Mouse (Mus musculus) right cerebral cortex, postnatal 36 days (tissue): ENCODE measurements around the gene Patj.

ENCODE experiments used
- DNase-seq, 2 experiments: peaks; one replicate each; pipeline ENCODE4 v3.0.0; 2022; ENCODE audit warnings: low spot score in 2 of 2, mixed read lengths in 1 of 2

Patj gene

DNA sequence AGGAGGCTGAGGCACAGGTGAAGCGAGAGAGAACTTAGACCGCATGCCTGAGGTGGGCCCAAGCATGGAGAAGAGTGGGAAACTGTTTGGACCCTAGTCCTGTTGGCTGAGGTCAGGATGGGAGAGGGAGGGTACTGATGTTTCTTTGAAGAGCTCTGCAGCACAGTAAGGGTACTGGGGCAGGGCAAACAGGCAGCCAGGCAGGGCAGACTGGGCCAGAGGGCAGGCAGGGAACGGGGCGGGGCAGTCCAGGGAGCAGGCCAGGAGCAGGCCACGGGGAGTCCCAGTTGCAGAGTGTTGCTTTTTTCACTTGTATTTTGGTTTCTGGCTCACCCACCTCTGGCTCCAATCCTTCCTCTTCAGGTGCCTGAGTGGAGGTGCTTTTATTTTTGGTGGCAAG lies 114.4 kb downstream of the Patj start:
- no peak for DNase-seq

DNA sequence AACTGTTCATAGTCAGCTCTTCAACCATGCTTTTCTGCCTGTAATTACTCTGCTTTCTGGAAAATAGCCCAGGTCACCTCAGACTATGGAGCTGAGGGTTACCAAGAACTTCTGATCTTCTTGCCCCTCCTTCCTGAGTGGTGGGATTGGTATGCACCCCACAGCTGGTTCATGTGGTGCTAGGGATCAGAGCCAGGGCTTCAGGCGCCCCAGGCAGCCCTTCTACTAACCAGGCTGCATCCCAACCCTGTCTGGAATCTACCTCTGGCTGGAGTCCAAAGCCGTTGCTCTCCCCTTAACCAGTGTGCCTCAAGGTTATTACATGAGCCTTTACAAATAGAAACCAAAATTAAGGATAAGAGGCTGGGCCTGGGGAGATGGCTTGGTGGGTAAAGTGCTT lies 115.7 kb downstream of the Patj start:
- no peak for DNase-seq

DNA sequence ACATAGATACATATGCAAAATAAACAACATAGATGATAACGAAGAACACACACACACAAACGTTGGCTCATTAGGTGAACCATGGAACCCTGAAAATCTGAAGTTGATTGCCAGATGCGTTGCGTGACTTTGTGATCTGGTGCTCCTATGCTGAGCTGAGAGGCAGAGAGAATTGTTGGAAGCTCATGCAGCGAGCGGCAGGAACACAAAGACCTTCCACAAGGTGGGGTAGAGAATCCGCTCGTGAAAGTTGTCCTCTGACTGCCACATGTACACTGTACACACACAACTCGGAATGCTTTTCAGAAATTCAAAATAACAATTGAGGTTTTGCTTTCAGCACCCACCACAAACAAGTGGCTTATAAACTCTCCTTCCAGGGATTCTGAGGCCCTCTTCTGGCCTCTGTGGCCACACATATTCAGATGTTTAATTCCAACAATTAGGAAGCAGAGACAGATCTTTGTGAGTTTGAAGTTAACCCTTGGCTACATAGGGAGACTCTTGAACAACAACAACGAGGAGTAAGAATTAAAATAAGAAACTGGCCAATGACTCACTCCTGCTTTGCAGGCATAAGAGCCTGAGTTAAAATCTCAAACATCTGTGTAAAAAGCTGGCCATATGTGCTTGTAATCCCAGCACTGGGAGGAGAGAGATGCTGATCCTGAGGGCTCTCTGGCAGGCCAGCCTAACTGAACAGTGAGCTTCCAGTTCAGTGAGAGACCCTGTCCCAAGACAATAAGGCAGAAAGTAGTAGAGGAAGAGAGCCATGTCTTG lies 116.6 kb downstream of the Patj start:
- no peak for DNase-seq

DNA sequence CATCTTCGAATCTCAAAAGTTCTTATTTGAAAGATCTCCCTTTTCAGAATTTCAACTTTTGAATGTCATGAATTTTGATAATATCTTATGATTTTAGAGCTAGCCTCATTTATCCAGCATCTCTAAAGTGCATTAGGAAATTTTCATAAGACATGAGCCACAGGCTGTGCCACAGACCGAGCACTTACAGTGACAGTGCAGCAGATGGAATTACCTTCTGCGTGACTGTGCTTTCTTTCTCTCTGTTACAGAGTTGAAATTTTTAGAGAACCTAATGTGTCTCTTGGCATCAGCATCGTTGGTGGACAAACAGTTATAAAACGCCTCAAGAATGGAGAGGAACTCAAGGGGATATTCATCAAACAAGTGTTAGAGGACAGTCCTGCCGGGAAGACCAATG lies 124.9 kb downstream of the Patj start:
- DNase-seq, result no peak

DNA sequence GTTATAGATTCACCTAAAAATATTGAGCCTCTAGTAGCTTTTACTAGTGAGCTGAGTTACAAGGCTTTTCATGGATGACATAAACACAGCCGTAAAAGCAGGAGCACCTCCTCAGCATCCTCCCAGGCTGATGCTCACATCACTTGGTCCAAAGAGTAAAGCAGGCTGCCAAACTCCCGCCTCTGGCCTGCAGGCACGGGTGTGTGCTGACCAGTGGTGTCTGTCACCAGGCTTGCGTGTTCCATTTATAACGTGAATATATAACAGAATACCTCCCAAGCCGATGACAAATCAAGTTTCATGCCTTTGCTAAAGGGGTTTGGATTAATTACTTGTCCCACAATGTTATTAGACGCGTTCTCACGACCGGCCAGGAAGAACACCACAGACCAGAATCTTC lies 128.9 kb downstream of the Patj start:
- DNase-seq, result no peak

DNA sequence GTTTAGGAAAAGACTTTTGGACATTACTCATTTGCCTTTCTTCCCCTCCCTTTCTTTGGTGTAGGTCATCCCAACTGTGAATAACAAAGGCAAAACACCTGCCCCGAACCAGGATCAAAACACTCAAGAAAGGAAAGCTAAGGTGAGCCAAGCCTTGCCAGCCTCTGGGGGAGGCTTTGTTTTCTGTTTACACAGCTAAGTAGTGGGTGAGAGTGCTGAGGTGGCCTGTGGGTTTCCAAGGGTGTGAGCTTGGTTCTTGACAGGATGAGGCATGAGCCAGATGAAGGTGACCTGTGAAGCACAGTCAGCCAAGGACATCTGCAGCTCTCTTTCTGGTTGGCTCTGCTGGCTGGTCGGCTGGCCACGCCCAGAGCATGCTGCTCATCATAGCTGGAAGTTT lies 139.9 kb downstream of the Patj start:
- DNase-seq, result no peak

DNA sequence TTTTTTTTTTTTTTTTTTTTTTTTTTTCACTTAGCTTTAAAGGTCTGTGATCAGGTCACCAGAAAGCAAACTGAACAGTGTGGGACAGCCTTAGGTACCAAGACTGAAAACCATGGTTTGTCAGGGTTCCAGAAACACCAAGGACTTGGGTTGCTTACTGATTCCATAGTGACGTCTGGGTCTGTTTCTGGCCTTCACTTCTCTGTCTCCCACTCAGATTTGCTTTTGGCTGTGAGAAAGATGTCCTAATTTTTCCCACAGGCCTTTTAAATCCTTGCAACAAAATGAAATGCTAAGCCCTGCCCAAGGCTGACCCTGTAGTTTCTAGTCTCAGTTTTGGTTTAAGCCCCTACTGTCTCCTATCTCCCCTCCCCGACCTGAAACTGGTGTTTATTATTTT lies 146.0 kb downstream of the Patj start:
- peak in 1 of 2 experiments; percentile 31 for DNase-seq

DNA sequence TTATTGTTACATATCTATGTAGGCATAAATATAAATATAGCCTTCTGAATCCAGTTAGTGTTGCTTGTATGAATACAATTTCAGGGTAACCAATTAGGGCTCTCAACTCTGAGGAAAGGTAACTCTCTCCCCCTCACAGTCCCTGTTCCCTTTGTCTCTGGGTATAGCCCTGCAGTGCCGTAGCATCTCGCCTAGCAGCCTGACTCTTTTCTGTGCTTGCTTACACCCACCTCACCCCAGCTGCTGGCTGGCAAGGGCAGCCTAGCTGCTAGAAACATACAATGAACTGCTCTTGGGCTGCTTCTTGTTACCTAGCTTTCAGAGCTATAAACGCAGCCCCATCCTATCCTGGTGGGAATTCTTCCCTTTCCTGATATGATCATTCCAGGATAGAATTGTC lies 147.4 kb downstream of the Patj start:
- DNase-seq, result peak; percentile 16 to 43

DNA sequence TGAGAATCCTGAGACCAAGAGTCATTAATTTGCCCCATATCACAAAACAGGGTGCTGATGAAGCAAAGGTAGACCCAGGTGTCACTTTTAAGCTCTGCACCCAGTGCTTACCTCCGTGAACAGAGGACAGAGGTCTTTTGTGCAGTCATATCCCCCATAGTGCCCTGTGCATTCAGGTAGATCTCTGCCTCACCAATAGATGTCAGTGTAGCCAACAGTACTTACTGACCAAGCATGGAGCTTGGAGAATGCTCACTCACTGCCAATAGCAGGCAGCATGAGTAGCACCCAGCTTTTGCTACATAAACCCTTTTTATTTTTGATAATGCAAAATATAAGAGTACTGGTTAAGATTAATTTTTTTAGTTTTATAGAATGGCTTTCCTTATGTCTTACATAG lies 149.8 kb downstream of the Patj start:
- no peak for DNase-seq

DNA sequence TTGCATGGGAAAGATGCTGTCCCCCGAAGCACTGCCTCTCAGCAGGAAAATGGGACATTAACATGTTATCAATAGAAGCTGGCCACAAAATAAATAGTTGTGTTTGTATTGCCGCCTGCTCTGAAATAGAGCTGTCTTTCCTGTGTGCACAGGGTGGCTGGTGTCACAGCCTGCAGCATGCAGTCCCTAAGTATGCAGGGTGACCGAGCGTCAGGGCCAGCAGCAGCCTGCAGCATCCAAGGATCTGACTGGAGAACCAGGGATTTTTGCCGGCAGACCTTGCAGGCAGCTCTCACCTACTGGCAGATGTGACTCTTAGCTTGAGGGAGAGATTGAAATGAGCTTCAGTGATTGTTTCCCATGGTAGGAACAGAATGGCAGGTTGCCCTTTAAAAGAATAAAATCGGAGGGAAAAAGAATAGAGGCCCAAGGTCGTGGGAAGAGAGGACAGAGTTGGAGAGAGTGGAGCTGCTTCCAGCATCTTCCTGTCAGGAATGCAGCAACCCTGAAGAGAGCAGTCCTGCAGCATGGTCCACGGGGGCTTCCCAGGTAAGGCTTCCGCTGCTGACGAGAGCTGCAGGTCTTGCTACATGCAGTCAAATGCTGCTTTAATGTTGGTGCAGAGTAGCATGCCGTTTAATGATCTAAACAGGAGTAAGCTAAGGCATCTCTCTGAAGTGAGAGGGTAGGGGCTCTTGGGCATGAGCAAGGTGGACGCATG lies 151.0 kb downstream of the Patj start:
- DNase-seq, result no peak

DNA sequence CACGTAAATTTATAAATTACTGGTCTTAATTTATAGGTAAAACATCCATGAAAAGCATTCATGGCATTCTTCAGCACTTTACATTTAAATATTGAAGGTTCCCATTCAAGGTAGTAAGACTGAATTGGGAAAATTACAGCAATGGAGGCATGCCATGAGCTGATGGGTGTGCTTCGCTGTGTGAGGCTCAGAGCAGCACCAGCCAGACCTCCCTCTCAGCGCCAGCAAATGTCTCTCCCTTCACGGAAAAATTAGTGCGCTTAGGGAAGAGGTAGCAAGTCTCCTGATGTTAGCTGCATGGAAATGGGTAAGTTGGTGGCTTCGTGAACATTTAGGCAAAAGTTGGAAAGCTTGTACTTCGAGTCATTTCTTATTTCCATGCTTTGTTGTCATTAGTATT lies 153.9 kb downstream of the Patj start:
- no peak for DNase-seq

DNA sequence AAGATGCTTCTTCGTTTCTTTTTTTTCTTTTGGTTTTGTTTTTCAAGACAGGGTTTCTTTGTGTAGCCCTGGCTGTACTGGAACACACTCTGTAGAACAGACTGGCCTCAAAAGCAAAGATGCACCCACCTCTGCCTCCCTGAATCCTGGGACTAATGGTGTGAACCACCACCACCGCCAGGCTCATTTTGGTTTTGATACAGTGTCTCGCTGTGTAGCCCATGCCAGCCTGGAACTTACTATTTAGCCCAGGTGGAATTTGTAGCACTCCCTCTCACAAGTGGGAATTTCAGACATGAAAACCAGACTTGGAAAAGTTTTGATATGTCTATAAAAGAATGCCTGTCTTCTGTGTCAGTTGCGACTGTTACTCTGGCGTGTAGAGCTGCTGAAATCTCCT lies 154.5 kb downstream of the Patj start:
- DNase-seq, result no peak

DNA sequence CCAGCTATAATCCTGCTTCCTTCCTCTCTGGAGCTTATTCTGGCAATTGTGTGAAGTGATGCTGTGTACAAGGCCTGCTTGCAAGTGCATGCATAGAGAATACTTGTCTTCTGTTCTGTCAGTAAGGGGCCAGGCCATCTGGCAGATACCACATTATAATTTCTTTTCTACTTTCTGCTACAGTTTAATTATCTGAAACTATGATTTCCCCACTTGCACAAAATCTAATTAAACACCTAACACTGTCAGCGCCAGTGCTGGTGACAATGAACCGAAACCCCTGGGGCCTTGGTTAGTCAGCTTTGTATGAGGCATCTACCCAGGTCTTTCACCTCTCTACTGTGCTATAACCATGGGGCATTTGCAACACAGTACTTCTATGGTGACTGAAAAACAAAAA lies 160.1 kb downstream of the Patj start:
- no peak for DNase-seq

DNA sequence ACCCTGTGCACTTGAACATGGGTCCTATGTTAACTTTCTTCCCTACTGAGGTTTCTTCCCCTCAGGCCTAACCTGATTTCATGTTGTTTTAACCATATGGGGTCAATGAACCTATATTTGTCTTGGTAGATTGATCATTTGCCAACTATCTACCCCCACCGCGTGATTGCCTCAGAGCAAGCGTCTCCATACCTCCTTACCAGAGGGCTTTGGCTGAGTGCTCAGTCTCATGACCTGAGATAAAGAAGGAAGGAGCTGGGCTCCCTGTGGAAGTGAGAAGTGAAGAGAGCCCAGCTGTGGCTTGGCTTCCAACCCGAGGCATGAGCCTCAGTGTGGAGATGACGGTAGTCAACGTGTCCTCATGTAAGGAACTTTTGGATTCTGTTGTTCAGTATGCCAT lies 160.9 kb downstream of the Patj start:
- no peak for DNase-seq

DNA sequence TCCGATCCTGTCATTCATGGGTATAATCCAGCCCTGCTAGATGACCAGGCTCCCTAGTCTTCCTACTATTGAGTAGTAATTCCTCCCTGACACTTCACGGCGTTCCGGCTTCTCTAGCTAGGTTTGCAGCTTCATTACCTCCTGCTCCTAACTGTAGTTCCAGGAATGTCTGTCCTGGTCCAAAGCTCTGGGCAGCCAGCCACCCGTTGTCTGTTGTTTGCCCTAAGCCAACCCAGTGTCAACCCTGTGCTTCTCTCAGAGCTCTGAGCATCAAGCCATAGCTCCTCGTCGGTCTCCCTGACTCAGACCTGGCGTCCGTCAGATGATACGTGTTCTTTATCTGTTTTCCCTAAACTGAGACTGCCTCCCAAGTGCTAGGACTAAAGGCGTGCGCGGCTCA lies 161.6 kb downstream of the Patj start:
- no peak for DNase-seq

DNA sequence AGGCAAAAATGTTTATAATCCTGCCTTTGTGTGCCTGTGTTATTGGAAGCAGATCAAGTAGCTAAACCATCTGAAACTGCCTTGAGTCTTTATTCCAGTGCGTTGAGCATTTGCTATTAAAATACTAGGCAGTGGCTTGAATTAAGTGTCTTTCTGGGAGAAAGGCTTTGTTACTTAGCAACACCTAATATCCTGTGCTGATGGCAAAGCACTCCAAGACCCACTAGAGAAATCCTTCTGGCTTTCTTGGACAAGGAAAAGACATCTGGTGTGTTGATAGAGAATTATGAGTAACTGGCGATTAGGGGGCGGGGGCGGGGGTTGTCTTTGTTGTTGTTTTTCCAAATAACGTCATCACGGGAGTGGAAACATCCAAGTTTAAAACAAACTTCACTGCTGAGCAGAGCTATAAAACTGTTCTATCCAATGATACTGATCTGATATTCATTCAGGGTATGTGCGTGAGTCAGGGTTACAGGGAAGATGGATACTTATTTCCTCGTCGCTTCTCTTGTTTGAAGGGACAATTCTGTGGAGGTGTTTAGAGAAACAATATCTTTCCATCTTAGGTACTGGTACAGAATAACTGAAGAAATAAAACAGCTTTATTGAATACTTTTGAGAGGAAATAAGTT lies 164.7 kb downstream of the Patj start:
- DNase-seq, result no peak

DNA sequence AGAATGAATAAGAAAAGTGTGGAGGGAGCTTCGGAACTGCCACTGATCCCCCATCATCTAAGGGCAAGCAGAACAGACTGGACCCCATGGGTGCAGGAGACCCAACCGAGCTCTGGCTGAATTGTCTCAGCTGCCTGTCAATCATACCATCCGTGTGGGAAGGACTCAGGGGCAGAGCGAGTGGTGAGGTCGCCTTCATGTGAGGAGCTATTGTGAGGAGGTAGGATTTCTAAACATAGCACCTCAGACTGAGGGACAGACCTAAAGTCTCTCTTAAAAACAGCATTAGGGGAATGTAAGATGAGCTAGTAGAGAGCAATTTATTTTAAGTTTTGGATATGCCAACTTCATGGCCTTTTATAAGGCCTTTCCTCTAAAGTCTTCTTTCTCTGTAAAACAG lies 167.5 kb downstream of the Patj start:
- DNase-seq, result no peak

DNA sequence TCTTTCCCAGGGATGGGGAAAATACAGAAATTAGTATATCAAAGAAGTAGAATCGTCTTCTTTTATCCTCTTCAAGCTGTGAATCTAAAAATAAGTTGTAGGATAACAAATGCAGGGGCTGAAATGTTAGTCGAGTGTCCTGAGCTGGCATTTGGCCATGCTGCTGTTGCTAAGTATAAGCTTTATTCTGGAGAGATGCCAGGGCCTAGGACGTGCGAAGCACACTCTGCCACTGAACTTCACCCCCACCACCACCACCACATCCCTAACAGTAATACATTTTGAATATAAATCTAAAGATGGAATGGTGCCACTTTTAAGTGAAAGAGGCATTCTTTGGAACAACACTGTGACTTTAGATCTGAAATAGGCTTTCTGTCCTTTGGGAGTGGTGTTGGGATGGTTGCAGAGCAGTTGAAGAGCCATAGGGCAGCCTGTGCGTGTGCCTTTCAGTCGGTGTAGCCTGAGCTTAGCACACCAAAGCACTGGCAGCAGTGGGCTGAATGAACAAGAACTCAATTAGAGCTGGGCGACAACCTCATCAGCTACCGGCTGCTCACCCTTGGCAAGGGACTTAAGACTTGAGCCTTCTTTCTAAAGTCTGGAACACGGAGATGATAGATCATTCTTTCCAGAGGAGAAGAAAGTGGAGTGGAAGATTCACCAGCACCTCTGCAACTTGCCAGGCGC lies 168.1 kb downstream of the Patj start:
- no peak for DNase-seq

DNA sequence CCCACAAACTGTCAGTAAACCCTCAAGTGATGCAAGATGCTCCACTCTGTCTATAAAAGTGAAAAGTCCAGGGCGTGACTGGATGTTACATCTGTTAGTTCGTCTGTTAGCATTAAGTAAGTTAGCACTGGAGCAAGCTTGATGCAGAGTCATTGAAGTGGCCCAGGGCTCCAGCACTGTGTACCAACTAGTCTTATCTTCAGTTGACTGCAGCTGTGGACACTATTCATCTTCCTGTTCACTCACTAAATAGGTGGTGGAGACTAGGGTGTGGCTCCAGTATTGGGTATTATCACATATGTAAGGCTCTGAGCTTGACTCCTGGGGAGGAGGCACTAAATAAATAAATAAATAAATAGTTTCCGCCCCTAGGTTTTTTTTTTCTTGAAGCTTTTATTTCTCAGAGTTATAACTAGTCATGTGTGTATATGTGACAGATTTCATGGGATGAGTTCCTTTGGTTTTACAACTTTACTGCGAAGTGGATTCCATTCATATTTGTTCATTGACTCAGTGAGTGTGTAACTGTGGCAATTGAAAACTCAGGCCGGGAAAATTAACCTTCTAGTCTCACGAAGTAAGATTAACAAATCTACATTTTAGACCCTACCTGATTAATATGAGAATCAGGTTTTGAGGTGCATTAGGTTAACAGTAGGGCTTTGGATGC lies 168.7 kb downstream of the Patj start:
- DNase-seq, result no peak

DNA sequence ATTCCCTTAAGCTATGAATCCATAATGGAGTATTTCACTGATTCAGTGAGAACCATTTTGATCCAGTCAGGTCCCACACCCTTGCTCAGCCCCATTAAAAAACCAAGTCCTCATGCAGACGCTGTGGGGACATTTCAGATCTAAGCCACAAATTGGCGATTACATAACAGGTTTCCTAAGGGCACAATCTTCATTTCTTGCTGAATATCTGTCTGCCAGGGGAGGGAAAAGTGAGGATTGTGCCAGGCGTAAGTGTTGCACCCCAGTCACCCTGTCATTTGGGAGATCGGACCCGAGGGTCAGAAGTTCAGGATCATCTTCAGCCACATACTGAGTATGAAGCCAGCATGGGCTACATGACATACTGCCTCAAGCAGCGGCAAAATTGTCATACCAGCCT lies 171.2 kb downstream of the Patj start:
- DNase-seq, result no peak

DNA sequence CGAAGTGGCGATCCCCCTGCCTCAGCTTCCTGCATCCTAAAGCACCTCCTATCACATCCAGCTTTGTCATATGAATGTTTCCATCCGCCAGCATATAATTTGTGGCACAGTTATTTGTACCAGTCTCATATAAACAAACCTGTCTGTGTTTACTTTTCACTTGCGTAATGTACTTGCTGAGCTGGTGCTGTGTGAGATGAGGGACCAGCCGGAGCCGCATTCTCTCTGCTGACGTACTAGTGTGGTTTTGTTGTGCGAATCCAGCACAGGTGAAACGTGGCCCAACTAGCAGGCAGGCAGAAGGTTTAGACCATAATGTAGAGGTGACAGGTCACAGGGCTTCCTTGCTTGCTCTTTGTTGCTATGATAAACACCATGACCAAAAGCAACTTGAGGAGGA lies 171.9 kb downstream of the Patj start:
- DNase-seq, result no peak

DNA sequence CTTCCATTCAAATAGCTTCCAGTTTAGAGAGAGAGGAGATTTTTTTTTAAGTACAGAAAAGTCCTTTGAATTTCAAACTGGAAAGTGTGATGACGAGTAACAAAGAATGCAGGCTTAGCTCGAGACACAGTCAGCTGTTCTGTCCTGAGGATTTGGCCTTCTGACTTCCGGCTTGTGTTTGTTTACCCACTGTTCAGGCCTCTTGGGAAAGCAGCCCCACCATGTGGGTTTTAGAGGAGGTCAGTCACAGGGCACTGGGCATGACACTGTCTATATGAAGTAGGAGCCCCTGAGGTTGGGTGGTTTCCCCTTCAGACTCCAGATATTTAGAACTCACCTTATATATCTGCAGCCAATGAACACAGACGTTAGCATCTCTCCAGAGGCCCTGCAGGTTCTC lies 174.3 kb downstream of the Patj start:
- no peak for DNase-seq
